Mouse (Mus musculus) intestine, embryonic 14.5 days (tissue): ENCODE measurements at regions not wholly inside any gene's neighbourhood (a gene's known extent, or its start where the extent isn't known, plus 50 kb on each side); places are given as distances from the start of the nearest gene placed in this dataset.

Experiments
- ATAC-seq: fragments of 200-750 bp; cut with Nextera tagmentation; replicated peaks from 2 replicates; pipeline ENCODE4 v1.8.0; 2017; ENCODE audit warnings: low read depth, moderate number of reproducible peaks, moderate TSS enrichment, moderate library complexity; ENCODE audit not compliant: low FRiP score, low TSS enrichment
- DNase-seq: peaks from one replicate; pipeline ENCODE4 v3.0.0-alpha.2; 2018; ENCODE audit warnings: low spot score
- H3K27ac ChIP-seq: fragments of 300-500 bp; sonication (generic); 2 replicates; pipeline ENCODE4 v1.5.1; 2014; ENCODE audit warnings: low read depth, mild to moderate bottlenecking, control low read depth
- H3K27me3 ChIP-seq: fragments of 300-500 bp; sonication (generic); replicated peaks from 2 replicates; pipeline ENCODE4 v1.6.1; 2014; ENCODE audit warnings: low read length, control low read depth; ENCODE audit not compliant: control insufficient read depth, insufficient read depth
- H3K36me3 ChIP-seq: fragments of 300-500 bp; sonication (generic); 2 replicates; pipeline ENCODE4 v1.6.1; 2014; ENCODE audit warnings: low read length, control low read depth; ENCODE audit not compliant: control insufficient read depth, insufficient read depth
- H3K4me1 ChIP-seq: fragments of 300-500 bp; sonication (generic); replicated peaks from 2 replicates; pipeline ENCODE4 v1.6.1; 2014; ENCODE audit warnings: low read length, control low read depth, mixed read lengths; ENCODE audit not compliant: control insufficient read depth, insufficient read depth
- H3K4me2 ChIP-seq: fragments of 300-500 bp; sonication (generic); 2 replicates; pipeline ENCODE4 v1.6.1; 2014; ENCODE audit warnings: low read length
- H3K4me3 ChIP-seq: fragments of 300-500 bp; sonication (generic); 2 replicates; pipeline ENCODE4 v1.5.1; 2014; ENCODE audit warnings: low read depth, low read length, control low read depth, mixed read lengths
- H3K9ac ChIP-seq: fragments of 300-500 bp; sonication (generic); 2 replicates; pipeline ENCODE4 v1.6.1; 2014; ENCODE audit warnings: mild to moderate bottlenecking, low read length
- H3K9me3 ChIP-seq: fragments of 300-500 bp; sonication (generic); 2 replicates; pipeline ENCODE4 v1.6.1; 2016; ENCODE audit warnings: low read length, control low read depth; ENCODE audit not compliant: control insufficient read depth
- WGBS: fragments of 180-500 bp; shearing (Covaris S2); extraction: QIAGEN DNeasy Blood & Tissue Kit; methylation state at CpG from one replicate; pipeline ENCODE4 v1.1.7; 2014; 5-methylcytosine and 5-hydroxymethylcytosine counted together

- DNase-seq (no peak), ATAC-seq (no peak)
Observed at GRCm38 (mm10) chr8:74775549-74775948, 97.4 kb upstream of the Isx start.

GRCm38 (mm10) chr8:74781087-74781486 is 91.9 kb upstream of the Isx start:
- Histone ChIP-seq H3K36me3 (no peaks in the 10 kb centered on the region), H3K4me3 (no peak overlapping the region), H3K9ac (no peak overlapping the region), H3K27me3 (no peaks in the 10 kb centered on the region), H3K4me2 (no peak overlapping the region), H3K27ac (no peak overlapping the region), H3K4me1 (no peaks in the 10 kb centered on the region), H3K9me3 (peaks cover 4% of the 10 kb centered on the region; the same call in 1 of the 2 replicates)
- DNase-seq (no peak), ATAC-seq (no peak)
- WGBS, result 89% methylated on average over 1 of the region's 1 CpGs

More at GRCm38 (mm10) chr8:74775549-74775948, 97.4 kb upstream of the Isx start:
- no peak overlapping the region for H3K4me2 ChIP-seq
- H3K9ac ChIP-seq, result no peak overlapping the region
- no peaks in the 10 kb centered on the region for H3K4me1 ChIP-seq
- no peaks in the 10 kb centered on the region for H3K36me3 ChIP-seq
- H3K27me3 ChIP-seq, result no peaks in the 10 kb centered on the region
- no peak overlapping the region for H3K27ac ChIP-seq
- no peak overlapping the region for H3K4me3 ChIP-seq
- no peaks in the 10 kb centered on the region for H3K9me3 ChIP-seq

GRCm38 (mm10) chr8:74808685-74809084 is 64.3 kb upstream of the Isx start:
- Histone ChIP-seq H3K4me1 (no peaks in the 10 kb centered on the region), H3K9ac (no peak overlapping the region), H3K27me3 (no peaks in the 10 kb centered on the region), H3K4me2 (no peak overlapping the region), H3K9me3 (no peaks in the 10 kb centered on the region), H3K4me3 (no peak overlapping the region), H3K36me3 (no peaks in the 10 kb centered on the region), H3K27ac (no peak overlapping the region)
- DNase-seq (peak; percentile 47), ATAC-seq (no peak)

- Histone ChIP-seq H3K4me2 (no peak overlapping the region), H3K27me3 (no peaks in the 10 kb centered on the region), H3K9me3 (no peaks in the 10 kb centered on the region), H3K9ac (no peak overlapping the region), H3K27ac (no peak overlapping the region), H3K4me3 (no peak overlapping the region), H3K36me3 (no peaks in the 10 kb centered on the region), H3K4me1 (no peaks in the 10 kb centered on the region)
- peak; percentile 25 for DNase-seq
- no peak for ATAC-seq
- WGBS, result 83% methylated on average over 3 of the region's 3 CpGs
Observed at GRCm38 (mm10) chr8:74810054-74810453, 62.9 kb upstream of the Isx start.

- Histone ChIP-seq H3K4me2 (no peak overlapping the region), H3K27me3 (no peaks in the 10 kb centered on the region), H3K4me1 (no peaks in the 10 kb centered on the region), H3K9me3 (no peaks in the 10 kb centered on the region), H3K27ac (no peak overlapping the region), H3K4me3 (no peak overlapping the region), H3K36me3 (no peaks in the 10 kb centered on the region), H3K9ac (no peak overlapping the region)
- ATAC-seq (no peak), DNase-seq (peak; percentile 38)
- WGBS, result 68% methylated on average over 1 of the region's 1 CpGs
Observed at GRCm38 (mm10) chr8:74818434-74818833, 54.5 kb upstream of the Isx start.

- H3K4me2 ChIP-seq, result no peak overlapping the region
- ATAC-seq, result no peak
- H3K27me3 ChIP-seq, result no peaks in the 10 kb centered on the region
- H3K27ac ChIP-seq, result no peak overlapping the region
- peak; percentile 43 for DNase-seq
- no peaks in the 10 kb centered on the region for H3K36me3 ChIP-seq
- WGBS, result 18% methylated on average over 3 of the region's 3 CpGs
- H3K9me3 ChIP-seq, result no peaks in the 10 kb centered on the region
- H3K4me1 ChIP-seq, result no peaks in the 10 kb centered on the region
- no peak overlapping the region for H3K9ac ChIP-seq
- H3K4me3 ChIP-seq, result no peak overlapping the region
Observed at GRCm38 (mm10) chr8:74820716-74821115, 52.3 kb upstream of the Isx start.

GRCm38 (mm10) chr8:74822288-74822687 is 50.7 kb upstream of the Isx start:
- Histone ChIP-seq H3K9me3 (no peaks in the 10 kb centered on the region), H3K4me3 (no peak overlapping the region), H3K9ac (no peak overlapping the region), H3K4me2 (no peak overlapping the region), H3K27ac (no peak overlapping the region), H3K27me3 (no peaks in the 10 kb centered on the region), H3K36me3 (no peaks in the 10 kb centered on the region), H3K4me1 (no peaks in the 10 kb centered on the region)
- DNase-seq, result peak; percentile 2
- ATAC-seq, result no peak
